Mouse (Mus musculus): ENCODE measurements at regions not wholly inside any gene's neighbourhood (a gene's known extent, or its start where the extent isn't known, plus 50 kb on each side); places are given as distances from the start of the nearest gene placed in this dataset.

DNA sequence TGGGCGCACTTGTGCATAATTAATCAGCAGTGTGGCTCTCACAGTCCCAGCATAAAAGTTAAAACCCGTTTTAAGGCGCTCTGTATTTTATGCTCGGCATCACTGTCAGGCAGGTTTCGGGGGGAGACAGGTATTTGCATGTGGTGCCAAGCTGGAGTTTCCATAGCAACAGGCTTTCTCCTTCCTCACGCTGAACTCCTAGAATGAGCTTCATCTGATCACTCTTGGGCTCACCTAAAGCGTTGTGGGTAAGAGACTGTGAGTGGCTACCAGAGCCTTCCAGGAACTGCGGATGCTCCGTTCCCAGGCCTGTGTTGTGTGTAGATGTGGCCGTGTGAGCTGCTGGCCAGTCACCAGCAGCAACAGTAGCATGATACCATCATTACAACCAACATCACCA lies 161.5 kb downstream of the Ajap1 start:
- Histone ChIP-seq H3K36me3 (ENCODE audit: control insufficient read depth, insufficient read depth, low read length) (no peaks in the 10 kb centered on the region), H3K4me2 (ENCODE audit: low read depth, severe bottlenecking) (no peak overlapping the region), H3K27ac (replicated peaks; ENCODE audit: low read depth, low read length) (no peak overlapping the region), H3K9me3 (ENCODE audit: control insufficient read depth, low read length) (no peaks in the 10 kb centered on the region), H3K27me3 (ENCODE audit: control insufficient read depth, insufficient read depth, low read length) (no peaks in the 10 kb centered on the region), H3K9ac (ENCODE audit: low read length) (no peak overlapping the region), H3K4me1 (ENCODE audit: control insufficient read depth, insufficient read depth, low read length) (peaks cover 7% of the 10 kb centered on the region; the same call in 1 of the 2 replicates), H3K4me3 (ENCODE audit: low read depth, low read length) (no peak overlapping the region)
- DNase-seq (ENCODE audit: low spot score) (no peak), ATAC-seq (ENCODE audit: insufficient number of reproducible peaks, low FRiP score, low TSS enrichment, low read depth) (no peak)
- WGBS, result 81% methylated on average over 10 of the region's 10 CpGs

DNA sequence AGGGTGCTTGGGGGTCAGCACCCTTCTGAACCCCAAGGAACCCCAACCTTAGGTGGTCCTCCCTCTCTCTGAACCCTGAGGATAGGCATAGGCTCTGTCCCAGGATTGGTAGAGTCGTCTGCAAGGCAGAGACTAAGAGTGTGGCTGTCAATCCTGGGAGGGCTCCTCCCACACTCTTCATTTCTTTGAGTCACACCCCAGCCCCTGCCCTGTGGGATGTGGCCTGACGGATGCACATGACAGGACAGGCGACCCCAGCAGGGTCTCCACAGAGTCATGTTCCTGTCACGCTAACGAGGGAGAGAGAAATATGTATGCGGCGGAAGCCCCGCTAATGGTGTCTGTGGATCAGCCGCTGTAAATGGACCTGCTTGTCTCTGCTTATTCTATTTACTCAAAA lies 162.0 kb downstream of the Ajap1 start:
- no peaks in the 10 kb centered on the region for H3K27me3 ChIP-seq (ENCODE audit: control insufficient read depth, insufficient read depth, low read length)
- no peak for DNase-seq (ENCODE audit: low spot score)
- no peak overlapping the region for H3K27ac ChIP-seq (replicated peaks; ENCODE audit: low read depth, low read length)
- H3K4me2 ChIP-seq (ENCODE audit: low read depth, severe bottlenecking), result no peak overlapping the region
- no peaks in the 10 kb centered on the region for H3K36me3 ChIP-seq (ENCODE audit: control insufficient read depth, insufficient read depth, low read length)
- H3K9me3 ChIP-seq (ENCODE audit: control insufficient read depth, low read length), result no peaks in the 10 kb centered on the region
- H3K4me3 ChIP-seq (ENCODE audit: low read depth, low read length), result no peak overlapping the region
- WGBS, result 70% methylated on average over 9 of the region's 9 CpGs
- H3K9ac ChIP-seq (ENCODE audit: low read length), result no peak overlapping the region
- H3K4me1 ChIP-seq (ENCODE audit: control insufficient read depth, insufficient read depth, low read length), result peaks cover 2% of the 10 kb centered on the region; the same call in 1 of the 2 replicates
- ATAC-seq (ENCODE audit: insufficient number of reproducible peaks, low FRiP score, low TSS enrichment, low read depth), result no peak

DNA sequence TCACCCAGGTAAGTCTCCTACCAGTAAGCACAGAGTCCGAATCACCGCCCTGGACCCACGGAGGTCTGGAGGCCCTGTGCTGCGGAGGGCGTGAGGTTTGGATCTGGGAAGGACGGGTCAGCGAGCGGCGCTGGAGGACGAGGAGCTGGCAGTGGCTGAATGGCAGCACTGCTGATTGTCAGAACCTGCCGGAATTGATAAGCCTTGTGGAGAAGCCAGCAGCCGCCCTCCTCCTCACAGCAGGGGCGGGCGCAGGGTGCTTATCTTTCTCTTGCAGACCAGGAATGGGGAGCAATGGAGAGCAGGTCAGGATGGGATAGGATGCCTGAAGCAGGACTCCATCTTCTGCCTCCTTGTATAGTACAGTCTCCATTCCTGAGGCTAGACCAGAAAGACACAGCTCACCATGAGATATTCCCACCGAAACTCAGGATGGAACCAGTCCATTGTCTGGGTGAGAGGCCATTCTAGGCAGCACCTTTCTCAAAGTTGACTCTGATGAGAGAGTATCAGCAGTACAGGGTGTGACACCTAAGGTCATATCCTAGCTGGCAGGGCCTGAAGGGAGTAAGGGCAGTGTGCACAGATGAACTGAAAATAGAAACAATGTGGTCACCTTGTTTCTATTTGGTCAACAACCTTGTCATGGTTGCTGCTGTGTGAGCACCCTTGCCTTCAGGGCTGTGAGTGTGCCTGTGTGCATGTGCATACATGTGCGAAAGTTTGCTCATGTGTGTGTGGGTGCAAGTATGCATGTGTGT lies 165.5 kb downstream of the Ajap1 start:
- WGBS, result 79% methylated on average over 16 of the region's 16 CpGs
- Histone ChIP-seq H3K4me1 (ENCODE audit: control insufficient read depth, insufficient read depth, low read length) (no peaks in the 10 kb centered on the region), H3K4me3 (ENCODE audit: low read depth, low read length) (no peak overlapping the region), H3K27me3 (ENCODE audit: control insufficient read depth, insufficient read depth, low read length) (no peaks in the 10 kb centered on the region), H3K9ac (ENCODE audit: low read length) (no peak overlapping the region), H3K27ac (replicated peaks; ENCODE audit: low read depth, low read length) (no peak overlapping the region), H3K4me2 (ENCODE audit: low read depth, severe bottlenecking) (no peak overlapping the region), H3K36me3 (ENCODE audit: control insufficient read depth, insufficient read depth, low read length) (no peaks in the 10 kb centered on the region), H3K9me3 (ENCODE audit: control insufficient read depth, low read length) (no peaks in the 10 kb centered on the region)
- DNase-seq (ENCODE audit: low spot score) (no peak), ATAC-seq (ENCODE audit: insufficient number of reproducible peaks, low FRiP score, low TSS enrichment, low read depth) (no peak)

DNA sequence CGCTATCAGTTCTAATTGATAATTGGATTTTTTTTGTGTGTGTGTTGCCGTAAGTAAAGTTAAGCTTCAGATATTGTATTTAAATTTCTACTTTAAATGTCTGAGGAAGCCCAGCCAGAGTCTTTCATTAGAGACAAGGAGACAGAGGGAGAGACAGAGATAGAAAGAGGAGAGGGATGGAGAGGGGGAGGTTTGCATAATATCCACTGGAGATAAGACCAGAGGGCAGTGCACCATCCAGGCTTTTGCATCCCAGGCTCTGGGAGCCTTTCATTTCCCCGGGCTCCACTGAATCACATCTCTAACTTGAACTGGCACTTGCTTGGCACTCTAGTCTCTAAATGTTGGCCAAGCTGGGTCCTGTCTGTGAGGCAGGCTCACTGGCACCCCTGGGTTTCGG lies 166.1 kb downstream of the Ajap1 start:
- H3K4me1 ChIP-seq (ENCODE audit: control insufficient read depth, insufficient read depth, low read length), result peaks cover 3% of the 10 kb centered on the region; the same call in 1 of the 2 replicates
- WGBS, result 89% methylated on average over 4 of the region's 4 CpGs
- no peak for ATAC-seq (ENCODE audit: insufficient number of reproducible peaks, low FRiP score, low TSS enrichment, low read depth)

DNA sequence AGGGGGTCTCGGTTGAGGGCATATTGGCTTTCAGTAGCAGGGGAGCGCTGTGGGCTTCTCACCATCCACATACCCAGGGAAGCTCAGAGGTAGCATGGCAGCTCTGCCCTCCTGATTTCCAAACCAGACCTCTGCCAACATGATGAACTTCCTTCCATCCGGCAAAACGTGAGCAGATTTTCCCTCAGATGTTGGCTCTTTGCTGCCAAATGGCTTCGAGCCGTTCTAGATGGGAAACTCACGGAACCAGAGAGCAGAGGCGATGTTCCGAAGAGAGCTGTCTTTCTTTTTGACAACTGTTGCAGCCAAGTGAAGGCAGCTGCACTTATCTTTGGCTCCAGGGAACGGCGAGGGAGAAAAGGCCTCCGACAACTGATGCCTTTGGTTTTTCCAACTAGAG lies 168.7 kb downstream of the Ajap1 start:
- 90% methylated on average over 12 of the region's 12 CpGs for WGBS
- H3K9ac ChIP-seq (ENCODE audit: low read length), result no peak overlapping the region
- no peak overlapping the region for H3K4me3 ChIP-seq (ENCODE audit: low read depth, low read length)
- H3K9me3 ChIP-seq (ENCODE audit: control insufficient read depth, low read length), result no peaks in the 10 kb centered on the region
- no peak overlapping the region for H3K27ac ChIP-seq (replicated peaks; ENCODE audit: low read depth, low read length)
- H3K4me1 ChIP-seq (ENCODE audit: control insufficient read depth, insufficient read depth, low read length), result peaks cover 8% of the 10 kb centered on the region; the same call in 1 of the 2 replicates
- ATAC-seq (ENCODE audit: insufficient number of reproducible peaks, low FRiP score, low TSS enrichment, low read depth) (no peak), DNase-seq (ENCODE audit: low spot score) (no peak)
- H3K36me3 ChIP-seq (ENCODE audit: control insufficient read depth, insufficient read depth, low read length), result no peaks in the 10 kb centered on the region
- no peaks in the 10 kb centered on the region for H3K27me3 ChIP-seq (ENCODE audit: control insufficient read depth, insufficient read depth, low read length)
- no peak overlapping the region for H3K4me2 ChIP-seq (ENCODE audit: low read depth, severe bottlenecking)

More for the DNA sequence above, 166.1 kb downstream of the Ajap1 start:
- Histone ChIP-seq H3K4me3 (ENCODE audit: low read depth, low read length) (no peak overlapping the region), H3K27me3 (ENCODE audit: control insufficient read depth, insufficient read depth, low read length) (no peaks in the 10 kb centered on the region), H3K36me3 (ENCODE audit: control insufficient read depth, insufficient read depth, low read length) (no peaks in the 10 kb centered on the region), H3K9ac (ENCODE audit: low read length) (no peak overlapping the region), H3K27ac (replicated peaks; ENCODE audit: low read depth, low read length) (no peak overlapping the region), H3K4me2 (ENCODE audit: low read depth, severe bottlenecking) (no peak overlapping the region), H3K9me3 (ENCODE audit: control insufficient read depth, low read length) (no peaks in the 10 kb centered on the region)
- no peak for DNase-seq (ENCODE audit: low spot score)

DNA sequence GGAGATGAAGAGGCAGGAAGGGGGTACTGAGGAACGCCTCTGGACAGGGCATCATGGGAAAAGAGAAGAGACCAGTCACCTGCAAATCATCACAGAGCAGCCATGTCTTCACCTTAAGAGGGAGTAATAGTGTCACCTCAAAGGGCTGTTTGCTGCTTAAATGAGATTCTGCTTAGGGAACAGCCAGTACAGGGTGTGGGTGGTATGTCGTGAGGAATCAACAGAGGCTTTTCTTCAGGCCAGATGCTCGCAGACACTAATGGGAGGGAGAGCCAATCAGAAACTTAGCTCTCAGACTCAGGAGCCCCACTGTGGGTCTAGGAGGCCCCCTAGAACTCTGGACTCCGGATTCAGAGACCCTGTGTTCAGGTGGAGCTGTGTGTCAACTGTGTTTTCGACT lies 171.0 kb downstream of the Ajap1 start:
- Histone ChIP-seq H3K27ac (replicated peaks; ENCODE audit: low read depth, low read length) (no peak overlapping the region), H3K4me3 (ENCODE audit: low read depth, low read length) (no peak overlapping the region), H3K27me3 (ENCODE audit: control insufficient read depth, insufficient read depth, low read length) (no peaks in the 10 kb centered on the region), H3K4me1 (ENCODE audit: control insufficient read depth, insufficient read depth, low read length) (peaks cover 11% of the 10 kb centered on the region; the same call in 1 of the 2 replicates), H3K9ac (ENCODE audit: low read length) (no peak overlapping the region), H3K4me2 (ENCODE audit: low read depth, severe bottlenecking) (no peak overlapping the region), H3K9me3 (ENCODE audit: control insufficient read depth, low read length) (no peaks in the 10 kb centered on the region), H3K36me3 (ENCODE audit: control insufficient read depth, insufficient read depth, low read length) (no peaks in the 10 kb centered on the region)
- no peak for DNase-seq (ENCODE audit: low spot score)
- WGBS, result 56% methylated on average over 5 of the region's 5 CpGs
- no peak for ATAC-seq (ENCODE audit: insufficient number of reproducible peaks, low FRiP score, low TSS enrichment, low read depth)

DNA sequence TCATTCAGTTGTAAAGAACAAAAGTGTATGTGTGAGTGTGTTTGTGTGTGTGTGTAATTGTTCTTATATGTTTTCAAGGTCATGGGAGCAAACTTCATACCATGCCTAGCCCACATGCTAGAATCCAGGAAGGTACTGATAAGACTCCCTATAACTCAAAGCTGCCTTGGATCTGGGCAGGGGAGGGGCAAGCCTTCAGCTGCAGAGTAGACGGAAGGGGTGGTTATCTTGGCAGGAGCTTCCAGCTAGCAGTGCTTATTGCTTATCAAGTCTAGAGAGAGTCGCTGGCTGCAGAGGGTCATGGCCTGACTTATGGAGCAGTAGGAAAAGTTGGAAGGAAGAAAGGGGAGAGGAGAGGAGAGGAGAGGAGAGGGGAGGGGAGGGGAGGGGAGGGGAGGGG lies 172.0 kb downstream of the Ajap1 start:
- H3K9me3 ChIP-seq (ENCODE audit: control insufficient read depth, low read length), result no peaks in the 10 kb centered on the region
- no peak overlapping the region for H3K4me3 ChIP-seq (ENCODE audit: low read depth, low read length)
- H3K4me1 ChIP-seq (ENCODE audit: control insufficient read depth, insufficient read depth, low read length), result peaks cover 11% of the 10 kb centered on the region; the same call in 1 of the 2 replicates
- WGBS, result 47% methylated on average over 2 of the region's 2 CpGs
- H3K36me3 ChIP-seq (ENCODE audit: control insufficient read depth, insufficient read depth, low read length), result no peaks in the 10 kb centered on the region
- no peak overlapping the region for H3K27ac ChIP-seq (replicated peaks; ENCODE audit: low read depth, low read length)
- no peak overlapping the region for H3K9ac ChIP-seq (ENCODE audit: low read length)
- ATAC-seq (ENCODE audit: insufficient number of reproducible peaks, low FRiP score, low TSS enrichment, low read depth), result no peak
- H3K4me2 ChIP-seq (ENCODE audit: low read depth, severe bottlenecking), result no peak overlapping the region
- H3K27me3 ChIP-seq (ENCODE audit: control insufficient read depth, insufficient read depth, low read length), result no peaks in the 10 kb centered on the region
- no peak for DNase-seq (ENCODE audit: low spot score)

DNA sequence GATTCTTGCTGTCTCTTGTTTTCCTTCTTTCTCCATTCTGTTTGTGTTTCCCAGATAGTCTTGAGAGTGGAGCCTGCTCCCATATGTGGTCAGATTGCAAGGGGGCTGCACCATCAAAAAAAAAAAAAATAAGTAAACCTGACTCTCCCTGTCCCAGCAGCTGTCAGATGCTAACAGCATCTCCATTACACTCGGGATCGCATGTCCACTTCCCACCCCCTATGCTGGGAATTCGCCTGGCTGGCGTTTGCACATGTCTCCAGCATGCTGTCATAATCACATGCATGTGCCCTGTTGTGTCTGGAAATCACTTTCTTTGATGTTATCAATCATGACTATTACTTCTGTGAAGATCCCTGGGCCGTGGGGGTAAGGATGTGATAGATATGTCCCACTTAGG lies 179.1 kb downstream of the Ajap1 start:
- DNase-seq (ENCODE audit: low spot score), result no peak
- ATAC-seq (ENCODE audit: insufficient number of reproducible peaks, low FRiP score, low TSS enrichment, low read depth), result no peak
- WGBS, result 52% methylated on average over 5 of the region's 5 CpGs
- Histone ChIP-seq H3K4me1 (ENCODE audit: control insufficient read depth, insufficient read depth, low read length) (no peaks in the 10 kb centered on the region; the same call in 1 of the 2 replicates), H3K27me3 (ENCODE audit: control insufficient read depth, insufficient read depth, low read length) (no peaks in the 10 kb centered on the region), H3K27ac (replicated peaks; ENCODE audit: low read depth, low read length) (no peak overlapping the region), H3K9ac (ENCODE audit: low read length) (no peak overlapping the region), H3K36me3 (ENCODE audit: control insufficient read depth, insufficient read depth, low read length) (no peaks in the 10 kb centered on the region), H3K4me3 (ENCODE audit: low read depth, low read length) (no peak overlapping the region), H3K4me2 (ENCODE audit: low read depth, severe bottlenecking) (no peak overlapping the region), H3K9me3 (ENCODE audit: control insufficient read depth, low read length) (no peaks in the 10 kb centered on the region)

DNA sequence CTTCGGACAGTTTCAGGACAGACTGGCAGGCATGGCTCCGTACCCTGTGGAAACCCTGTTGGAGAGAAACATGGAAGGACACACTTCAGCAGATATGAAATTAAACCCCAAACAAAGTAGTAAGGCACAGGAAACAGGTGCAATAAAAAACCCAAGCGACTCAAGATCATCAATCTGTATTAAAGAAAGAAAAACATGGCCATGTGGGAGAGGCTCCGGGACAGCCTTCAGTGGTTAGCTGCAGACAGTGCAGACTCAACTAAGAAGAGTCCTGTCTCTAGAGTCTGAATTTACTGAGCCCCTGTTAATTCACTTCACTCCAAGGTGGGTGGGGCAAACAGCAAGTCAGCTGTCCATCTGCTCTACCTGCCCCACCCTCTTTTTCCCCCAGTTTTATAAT lies 179.8 kb downstream of the Ajap1 start:
- no peaks in the 10 kb centered on the region for H3K36me3 ChIP-seq (ENCODE audit: control insufficient read depth, insufficient read depth, low read length)
- WGBS, result 86% methylated on average over 4 of the region's 4 CpGs
- H3K9me3 ChIP-seq (ENCODE audit: control insufficient read depth, low read length), result no peaks in the 10 kb centered on the region
- no peaks in the 10 kb centered on the region; the same call in 1 of the 2 replicates for H3K4me1 ChIP-seq (ENCODE audit: control insufficient read depth, insufficient read depth, low read length)
- H3K27ac ChIP-seq (replicated peaks; ENCODE audit: low read depth, low read length), result no peak overlapping the region
- H3K27me3 ChIP-seq (ENCODE audit: control insufficient read depth, insufficient read depth, low read length), result no peaks in the 10 kb centered on the region
- ATAC-seq (ENCODE audit: insufficient number of reproducible peaks, low FRiP score, low TSS enrichment, low read depth) (no peak), DNase-seq (ENCODE audit: low spot score) (no peak)
- no peak overlapping the region for H3K9ac ChIP-seq (ENCODE audit: low read length)
- no peak overlapping the region for H3K4me2 ChIP-seq (ENCODE audit: low read depth, severe bottlenecking)
- H3K4me3 ChIP-seq (ENCODE audit: low read depth, low read length), result no peak overlapping the region
